Mouse (Mus musculus): ENCODE results near the gene Zdhhc5. TPM values are rescaled to one million over a fixed set of nuclear protein-coding genes. Genes with fewer than 3 reads are reported as not detected.

The Zdhhc5 gene
- polyA plus RNA-seq, 1 experiment from 2014 or later = 18.9 TPM

DNA sequence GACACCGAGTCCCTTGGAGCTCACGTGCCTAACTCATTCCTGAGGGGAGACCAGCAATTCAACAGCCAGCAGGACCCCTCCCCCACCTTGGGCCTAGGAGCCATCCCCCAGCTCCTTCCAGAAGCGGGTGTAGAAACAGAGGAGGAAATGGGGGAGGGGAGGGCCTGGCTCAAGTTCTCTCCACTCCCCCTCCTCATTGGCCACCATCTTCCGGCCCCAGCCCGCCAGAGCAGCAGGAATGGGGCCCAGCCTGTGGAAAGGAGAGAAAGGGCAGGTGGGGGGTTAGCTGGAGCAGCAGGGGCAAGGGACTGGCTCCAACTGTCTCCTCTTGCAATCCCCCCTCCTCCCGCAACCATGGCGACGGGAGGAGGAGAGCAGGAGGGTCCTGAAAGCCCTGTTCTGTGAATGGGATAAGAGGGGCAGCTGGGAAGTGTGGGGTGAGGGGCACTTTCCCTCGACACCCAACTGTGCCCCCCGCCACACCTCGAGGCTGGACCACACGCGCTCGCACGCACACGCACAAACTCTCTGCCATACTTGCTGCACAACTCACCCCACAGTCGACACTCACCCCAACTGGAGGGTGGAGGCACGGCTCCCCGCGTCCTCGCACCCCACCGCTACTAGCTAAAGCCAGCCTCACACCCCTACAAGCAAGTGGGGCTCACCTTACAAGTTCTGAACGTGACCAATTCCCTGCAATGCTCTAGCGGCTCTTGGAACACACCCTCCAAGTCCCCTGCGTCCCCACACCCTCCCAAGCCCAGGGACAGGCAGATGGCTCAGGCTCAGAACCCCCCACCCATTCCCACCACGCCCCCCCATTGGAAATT is 27.7 kb upstream of the Zdhhc5 start:
- Histone ChIP-seq H3K4me1 (replicated peaks) (peaks cover 58% of the 10 kb centered on the region), H3K36me3 (no peaks in the 10 kb centered on the region), H3K27ac (peak overlapping the region; percentile 98), H3K9me3 (no peaks in the 10 kb centered on the region), H3K9ac (replicated peaks) (peak overlapping the region; percentile 99), H3K4me3 (replicated peaks) (peak overlapping the region; percentile 90), H3K27me3 (no peaks in the 10 kb centered on the region), H3K4me2 (replicated peaks) (peak overlapping the region; percentile 86)
- ATAC-seq = peak; percentile 87
- under 1% methylated on average over 26 of the region's 26 CpGs for WGBS

DNA sequence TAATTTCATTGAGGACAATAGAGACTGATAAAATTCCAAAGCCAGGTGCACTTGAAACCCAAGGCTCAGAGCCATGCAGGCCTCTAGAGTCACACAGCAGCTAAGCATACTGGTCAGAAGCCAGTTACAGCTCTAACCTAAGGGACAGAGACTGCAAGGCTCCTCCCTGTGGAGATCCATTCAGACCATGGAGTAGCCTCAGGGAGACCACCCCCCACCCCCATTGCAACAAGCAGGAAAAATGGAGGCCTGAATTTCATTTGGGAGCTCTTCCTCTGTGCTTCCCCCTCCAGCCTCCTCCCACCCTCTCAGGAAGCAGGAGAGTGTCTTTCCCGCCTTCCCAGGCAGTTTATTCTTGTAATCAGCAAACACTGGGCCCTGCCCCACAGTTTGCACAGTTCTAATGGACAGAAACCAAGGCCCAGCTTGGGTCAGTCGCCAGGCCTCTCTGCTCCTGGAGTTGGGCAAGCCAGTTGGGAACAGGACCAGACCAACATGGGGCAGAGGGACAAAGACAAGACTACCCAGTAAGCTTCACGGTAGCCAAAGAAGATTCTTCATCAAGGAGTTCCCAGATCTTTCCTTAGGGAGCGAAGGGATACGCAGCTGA is 27.0 kb upstream of the Zdhhc5 start:
- H3K4me2 ChIP-seq (replicated peaks) = peak overlapping the region; percentile 86
- no peaks in the 10 kb centered on the region for H3K27me3 ChIP-seq
- no peaks in the 10 kb centered on the region for H3K36me3 ChIP-seq
- H3K9me3 ChIP-seq = no peaks in the 10 kb centered on the region
- H3K27ac ChIP-seq = peak overlapping the region; percentile 98
- peak; percentile 7 for ATAC-seq
- peaks cover 65% of the 10 kb centered on the region for H3K4me1 ChIP-seq (replicated peaks)
- H3K4me3 ChIP-seq (replicated peaks) = peak overlapping the region; percentile 90
- under 1% methylated on average over 5 of the region's 5 CpGs for WGBS
- H3K9ac ChIP-seq (replicated peaks) = peak overlapping the region; percentile 99

DNA sequence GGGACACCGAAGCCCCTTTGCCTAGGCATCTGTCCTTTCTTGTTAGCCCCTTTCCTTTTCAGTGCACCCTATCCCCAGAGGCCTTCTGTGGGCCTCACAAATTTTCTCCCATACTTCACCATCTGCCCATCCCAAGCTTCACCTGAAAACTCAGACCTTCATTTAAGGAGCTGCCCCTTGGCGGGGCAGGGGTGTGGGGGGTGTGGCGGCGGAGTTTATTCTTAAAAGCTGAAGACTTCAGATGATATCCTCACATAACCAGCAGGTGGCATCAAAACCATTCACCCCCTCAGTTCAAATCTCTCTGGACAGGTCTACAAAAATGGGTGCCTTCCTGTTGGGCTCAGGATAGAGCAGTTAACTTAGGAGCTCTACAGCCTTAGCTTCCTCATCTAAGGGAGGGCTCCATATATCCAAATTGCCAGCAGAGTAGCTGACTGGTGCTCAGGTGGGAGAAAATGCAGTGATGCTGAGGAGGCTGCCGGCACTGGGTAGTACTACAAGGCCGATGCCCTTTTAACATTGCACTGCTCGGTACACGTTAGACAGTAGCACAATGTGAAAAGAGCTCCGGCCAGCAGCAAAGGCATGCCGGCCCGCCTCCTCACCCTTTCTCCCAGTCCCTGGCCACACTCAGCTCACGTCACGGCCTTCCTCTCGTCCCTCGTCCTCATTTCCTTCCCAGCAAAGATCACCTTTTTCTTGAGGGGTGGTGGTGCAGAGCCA is 25.8 kb upstream of the Zdhhc5 start:
- no peaks in the 10 kb centered on the region for H3K9me3 ChIP-seq
- no peaks in the 10 kb centered on the region for H3K27me3 ChIP-seq
- H3K4me2 ChIP-seq (replicated peaks) = peak overlapping the region; percentile 86
- WGBS = 64% methylated on average over 15 of the region's 15 CpGs
- H3K9ac ChIP-seq (replicated peaks) = peak overlapping the region; percentile 99; the same call in 1 of the 2 replicates
- ATAC-seq = no peak
- no peaks in the 10 kb centered on the region for H3K36me3 ChIP-seq
- peaks cover 77% of the 10 kb centered on the region for H3K4me1 ChIP-seq (replicated peaks)
- H3K4me3 ChIP-seq (replicated peaks) = peak overlapping the region; percentile 90
- peak overlapping the region; percentile 98 for H3K27ac ChIP-seq

DNA sequence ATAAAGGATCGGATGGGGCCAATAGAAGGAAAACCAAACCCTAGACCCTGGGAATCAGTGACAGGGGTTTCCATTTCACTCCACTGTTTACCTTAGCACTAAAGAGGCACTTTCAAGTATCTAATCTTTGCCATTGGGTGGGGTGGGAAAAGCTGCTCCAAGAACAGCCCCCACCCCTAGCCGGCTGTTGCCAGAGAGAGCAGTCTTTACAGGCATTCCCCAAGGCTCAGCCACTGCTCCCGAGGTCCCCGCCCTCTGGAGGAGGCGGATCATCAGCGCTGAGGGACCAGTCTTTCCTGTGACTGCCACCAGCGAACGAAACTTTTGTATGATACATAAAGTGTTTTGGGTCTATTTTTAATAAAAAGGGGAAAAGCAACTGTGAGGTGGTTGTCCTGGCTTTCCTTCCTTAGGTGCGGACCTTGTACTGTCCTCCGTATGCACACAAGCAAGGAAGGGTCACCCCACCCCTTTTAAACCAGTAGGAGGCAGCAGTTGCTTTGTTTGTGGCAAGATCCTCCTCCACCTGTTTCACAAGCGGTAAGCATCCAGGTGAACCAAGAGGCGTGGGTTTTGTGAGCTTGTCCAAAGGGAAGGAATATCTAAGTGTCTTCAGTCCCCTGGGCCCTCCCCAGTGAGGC is 23.4 kb upstream of the Zdhhc5 start:
- peak overlapping the region; percentile 11 for H3K4me3 ChIP-seq (replicated peaks)

DNA sequence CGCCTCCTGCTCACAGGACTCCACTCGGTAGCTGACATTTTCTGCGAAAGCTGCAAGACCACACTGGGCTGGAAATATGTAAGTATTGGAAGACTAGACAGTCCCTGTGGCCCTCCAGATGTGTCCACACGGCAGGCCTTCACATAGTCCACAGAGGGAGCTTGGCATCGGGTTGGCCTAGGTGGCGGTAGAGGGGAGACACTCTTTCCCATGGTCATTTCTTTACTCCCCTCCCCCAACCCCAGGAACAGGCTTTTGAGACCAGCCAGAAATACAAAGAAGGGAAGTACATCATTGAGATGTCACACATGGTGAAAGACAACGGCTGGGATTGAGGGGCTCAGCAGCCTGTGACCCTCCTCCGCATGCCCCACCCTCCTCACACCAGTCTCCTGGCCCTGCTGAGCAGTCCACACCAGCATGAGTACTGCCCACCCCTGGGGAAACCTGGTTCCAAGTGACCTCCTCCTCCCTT is 22.5 kb upstream of the Zdhhc5 start:
- H3K4me1 ChIP-seq (replicated peaks) = peaks cover 89% of the 10 kb centered on the region
- peak overlapping the region; percentile 72 for H3K27ac ChIP-seq
- peak overlapping the region; percentile 70 for H3K4me3 ChIP-seq (replicated peaks)

More for the DNA sequence above, 23.4 kb upstream of the Zdhhc5 start:
- Histone ChIP-seq H3K9me3 (no peaks in the 10 kb centered on the region), H3K4me2 (replicated peaks) (peak overlapping the region; percentile 66), H3K27me3 (no peaks in the 10 kb centered on the region), H3K27ac (peak overlapping the region; percentile 72), H3K9ac (replicated peaks) (peak overlapping the region; percentile 44), H3K36me3 (no peaks in the 10 kb centered on the region), H3K4me1 (replicated peaks) (peaks cover 87% of the 10 kb centered on the region)
- WGBS = 4% methylated on average over 12 of the region's 12 CpGs
- no peak for ATAC-seq

DNA sequence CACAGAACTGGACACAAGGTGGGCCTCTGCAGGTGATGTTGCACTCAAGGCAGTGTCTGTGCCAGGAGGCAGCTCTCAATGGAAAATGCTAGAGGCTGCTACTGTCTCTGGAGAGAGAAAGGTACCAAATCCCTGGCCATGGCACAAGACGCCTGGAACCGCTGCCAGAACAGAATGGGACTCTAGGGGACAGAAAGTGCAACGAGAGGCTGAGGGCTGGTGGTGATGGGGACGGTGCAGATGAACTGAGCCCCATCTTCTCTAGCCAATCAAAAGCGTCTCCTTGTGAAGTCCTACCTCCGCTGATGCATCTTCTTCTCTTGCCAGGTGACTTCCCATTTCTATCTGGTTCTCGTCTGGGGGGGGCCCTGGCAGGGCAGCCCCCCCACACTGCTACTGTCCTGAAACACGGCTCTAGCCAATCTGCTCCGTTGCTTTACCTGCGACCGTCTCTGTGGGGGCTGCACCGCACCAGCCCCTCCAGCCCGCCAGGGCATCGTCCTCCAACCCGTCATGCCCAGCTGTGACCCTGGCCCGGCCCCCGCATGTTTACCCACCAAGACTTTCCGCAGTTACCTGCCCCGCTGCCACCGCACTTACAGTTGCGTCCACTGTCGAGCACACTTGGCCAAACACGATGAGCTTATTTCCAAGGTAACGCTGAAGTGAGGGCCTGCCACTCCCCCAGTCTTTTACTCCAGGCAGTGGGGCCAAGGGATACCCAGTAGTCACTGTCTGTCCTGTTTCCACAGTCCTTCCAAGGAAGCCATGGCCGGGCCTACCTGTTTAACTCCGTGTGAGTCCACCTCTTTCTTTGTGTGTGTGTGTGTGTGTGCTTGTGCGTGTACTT is 21.6 kb upstream of the Zdhhc5 start:
- peak overlapping the region; percentile 90 for H3K27ac ChIP-seq
- no peak for ATAC-seq
- WGBS = 3% methylated on average over 27 of the region's 27 CpGs

More for the DNA sequence above, 22.5 kb upstream of the Zdhhc5 start:
- no peak for ATAC-seq
- 3% methylated on average over 8 of the region's 8 CpGs for WGBS
- peak overlapping the region; percentile 90 for H3K9ac ChIP-seq (replicated peaks)
- no peaks in the 10 kb centered on the region for H3K9me3 ChIP-seq
- H3K36me3 ChIP-seq = no peaks in the 10 kb centered on the region
- no peaks in the 10 kb centered on the region for H3K27me3 ChIP-seq
- H3K4me2 ChIP-seq (replicated peaks) = peak overlapping the region; percentile 66

DNA sequence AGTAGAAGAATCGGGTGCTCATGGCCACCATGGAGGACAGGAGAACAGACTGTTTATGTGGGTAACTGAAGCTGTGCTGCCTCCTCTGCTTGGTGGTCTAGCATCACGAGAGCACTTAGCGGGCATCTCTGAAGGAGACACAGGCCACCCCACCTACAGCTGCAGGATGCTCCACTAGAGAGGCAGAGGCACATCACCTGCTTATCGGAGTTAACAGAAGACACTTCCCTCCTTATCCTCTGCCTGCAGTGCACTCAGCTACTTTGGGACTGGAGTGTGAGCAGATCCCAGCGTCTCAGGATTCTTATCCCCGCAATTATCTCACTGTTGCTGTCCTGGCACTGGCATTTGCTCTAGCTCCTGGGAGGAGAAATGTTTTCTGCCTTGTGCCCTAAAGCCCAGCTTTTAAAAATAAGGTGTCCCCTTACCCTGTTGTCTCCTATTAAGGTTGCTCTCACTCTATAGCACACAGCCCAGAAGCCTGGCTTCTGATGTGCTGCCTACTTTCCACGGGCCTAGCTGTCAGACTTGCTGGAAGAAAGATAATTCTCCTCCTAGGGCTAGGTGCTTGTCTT is 20.5 kb upstream of the Zdhhc5 start:
- 23% methylated on average over 7 of the region's 7 CpGs for WGBS
- no peaks in the 10 kb centered on the region for H3K9me3 ChIP-seq
- no peaks in the 10 kb centered on the region for H3K36me3 ChIP-seq
- H3K27ac ChIP-seq = peak overlapping the region; percentile 90
- H3K27me3 ChIP-seq = no peaks in the 10 kb centered on the region
- peak overlapping the region; percentile 90 for H3K9ac ChIP-seq (replicated peaks)
- H3K4me3 ChIP-seq (replicated peaks) = peak overlapping the region; percentile 70
- no peak for ATAC-seq
- peak overlapping the region; percentile 66 for H3K4me2 ChIP-seq (replicated peaks)
- H3K4me1 ChIP-seq (replicated peaks) = peaks cover 69% of the 10 kb centered on the region

More for the DNA sequence above, 21.6 kb upstream of the Zdhhc5 start:
- H3K36me3 ChIP-seq = no peaks in the 10 kb centered on the region
- no peaks in the 10 kb centered on the region for H3K9me3 ChIP-seq
- H3K4me3 ChIP-seq (replicated peaks) = peak overlapping the region; percentile 70
- H3K4me1 ChIP-seq (replicated peaks) = peaks cover 80% of the 10 kb centered on the region
- peak overlapping the region; percentile 90 for H3K9ac ChIP-seq (replicated peaks)
- H3K27me3 ChIP-seq = no peaks in the 10 kb centered on the region
- peak overlapping the region; percentile 66 for H3K4me2 ChIP-seq (replicated peaks)

DNA sequence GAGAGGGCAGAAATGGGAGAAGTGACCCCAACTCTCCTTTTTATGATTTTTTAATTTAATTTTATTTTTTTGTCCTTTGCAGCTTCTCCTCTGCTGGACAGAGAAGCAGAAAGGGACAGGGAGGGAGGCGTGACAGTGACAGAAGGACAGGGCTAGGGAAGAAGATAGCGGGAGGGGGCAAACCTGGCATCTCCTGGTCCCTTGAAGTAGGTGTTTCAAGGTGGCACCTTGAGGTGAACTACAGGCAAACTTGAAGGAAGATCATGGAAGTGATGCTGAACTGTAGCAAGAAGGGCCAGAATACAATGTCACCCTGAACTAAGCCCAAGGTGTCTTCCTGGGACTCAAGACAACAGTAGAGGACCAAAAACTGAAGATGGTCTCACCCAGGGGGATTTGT is 19.9 kb upstream of the Zdhhc5 start:
- no peaks in the 10 kb centered on the region for H3K9me3 ChIP-seq
- H3K4me2 ChIP-seq (replicated peaks) = peak overlapping the region; percentile 66
- peaks cover 63% of the 10 kb centered on the region for H3K4me1 ChIP-seq (replicated peaks)
- WGBS = 0% methylated on average over 2 of the region's 2 CpGs
- no peaks in the 10 kb centered on the region for H3K27me3 ChIP-seq
- H3K36me3 ChIP-seq = no peaks in the 10 kb centered on the region
- peak overlapping the region; percentile 90 for H3K9ac ChIP-seq (replicated peaks)
- H3K4me3 ChIP-seq (replicated peaks) = peak overlapping the region; percentile 70
- no peak for ATAC-seq
- H3K27ac ChIP-seq = peak overlapping the region; percentile 90

DNA sequence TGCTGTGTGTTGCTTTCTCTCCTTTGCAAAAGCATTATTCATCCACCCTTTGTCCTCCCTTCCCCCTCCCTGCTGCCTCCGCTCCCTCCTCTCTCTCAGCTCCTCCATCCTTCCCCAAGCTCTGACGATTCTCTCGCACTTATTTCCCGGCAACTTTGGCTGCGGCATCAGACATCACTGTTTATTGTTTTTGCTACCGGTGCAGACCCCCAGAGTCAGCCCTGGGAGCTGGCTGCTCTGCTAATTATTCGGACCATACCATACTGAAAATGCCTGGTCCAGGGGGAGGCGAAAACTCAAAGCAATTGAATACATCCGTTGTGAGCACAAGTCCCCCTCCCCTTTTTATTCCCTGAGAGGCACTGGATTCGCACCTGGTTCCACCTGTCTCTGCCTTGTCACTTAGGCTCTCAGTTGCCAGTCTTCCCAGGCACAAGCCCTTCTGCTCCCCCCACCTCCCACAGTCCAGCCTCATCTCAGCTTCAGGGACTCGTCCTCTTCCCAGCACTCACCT is 19.4 kb upstream of the Zdhhc5 start:
- under 1% methylated on average over 11 of the region's 11 CpGs for WGBS
- Histone ChIP-seq H3K4me1 (replicated peaks) (peaks cover 58% of the 10 kb centered on the region), H3K4me3 (replicated peaks) (peak overlapping the region; percentile 70)

DNA sequence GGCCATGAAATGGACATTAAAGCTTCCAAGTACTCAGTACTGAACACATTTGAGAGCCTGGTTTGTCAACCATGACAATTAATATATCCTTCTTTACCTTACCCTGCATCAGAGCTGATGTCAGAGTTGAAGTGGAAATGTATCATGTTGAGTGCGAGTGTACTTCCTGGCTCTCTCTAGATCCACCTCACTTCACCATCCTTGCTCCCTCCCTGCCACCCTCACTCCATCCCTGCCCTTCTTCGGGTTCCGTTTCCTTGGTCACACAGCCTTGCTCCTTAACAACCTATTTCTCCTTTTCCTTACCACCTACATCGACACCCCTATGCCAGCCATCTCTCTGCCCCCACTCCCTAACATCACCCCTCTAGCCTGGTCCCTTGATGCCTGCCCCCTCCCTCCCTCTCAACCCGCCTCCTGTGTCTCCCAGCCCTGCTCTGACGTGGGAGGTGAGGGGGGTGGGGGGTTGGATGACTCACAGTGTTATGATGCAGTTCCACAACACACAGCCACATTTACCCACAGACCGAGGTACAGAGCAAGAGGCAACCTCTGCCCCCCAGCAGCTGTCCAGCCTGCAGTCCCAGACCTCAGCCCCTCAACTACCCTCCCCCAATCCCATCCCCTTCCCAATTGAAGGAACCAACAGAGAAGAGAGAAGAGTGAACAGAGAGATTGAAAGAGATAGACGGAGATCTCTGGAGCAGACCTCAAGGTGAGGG is 18.8 kb upstream of the Zdhhc5 start, which contains the start of gene Ypel4:
TSS of gene Ypel4 (plus strand) at position 480 of the 722 bp plus-strand sequence.
- peak; percentile 78 for ATAC-seq
- Histone ChIP-seq H3K9ac (replicated peaks) (peak within 1 kb of the TSS; percentile 90), H3K4me1 (replicated peaks) (peaks cover 52% of the 10 kb centered on the region), H3K36me3 (no peaks in the 10 kb centered on the region), H3K27me3 (no peaks in the 10 kb centered on the region), H3K4me3 (replicated peaks) (peak within 1 kb of the TSS; percentile 70), H3K9me3 (no peaks in the 10 kb centered on the region), H3K27ac (peak within 1 kb of the TSS; percentile 90), H3K4me2 (replicated peaks) (peak within 1 kb of the TSS; percentile 66)
- WGBS = 2% methylated on average over 8 of the region's 8 CpGs

More for the DNA sequence above, 19.4 kb upstream of the Zdhhc5 start:
- peak overlapping the region; percentile 90 for H3K9ac ChIP-seq (replicated peaks)
- no peaks in the 10 kb centered on the region for H3K36me3 ChIP-seq
- ATAC-seq = peak; percentile 58
- H3K9me3 ChIP-seq = no peaks in the 10 kb centered on the region
- H3K4me2 ChIP-seq (replicated peaks) = peak overlapping the region; percentile 66
- H3K27ac ChIP-seq = peak overlapping the region; percentile 90
- H3K27me3 ChIP-seq = no peaks in the 10 kb centered on the region

All from midbrain, embryonic 13.5 days (tissue).